Mouse (Mus musculus) adrenal gland, postnatal 14 days (tissue): ENCODE results near the gene F830045P16Rik. TPM values are rescaled to one million over a fixed set of nuclear protein-coding genes. Genes with fewer than 3 reads are reported as not detected.
"Not testable (repeated sequence)": the region's sequence is repeated elsewhere in the genome, so short reads cannot be mapped to it uniquely, and the experiment has no call there.

Source experiments
- DNase-seq: peaks from one replicate; pipeline ENCODE4 v3.0.0; 2021; ENCODE audit warnings: mixed read lengths
- total RNA-seq: library from RNA; stranded (reverse); gene quantifications from 2 replicates; pipeline ENCODE4 v1.2.3, GENCODE M21; 2021

F830045P16Rik gene
- total RNA-seq, 1 experiment from 2014 or later, result not detected

DNA sequence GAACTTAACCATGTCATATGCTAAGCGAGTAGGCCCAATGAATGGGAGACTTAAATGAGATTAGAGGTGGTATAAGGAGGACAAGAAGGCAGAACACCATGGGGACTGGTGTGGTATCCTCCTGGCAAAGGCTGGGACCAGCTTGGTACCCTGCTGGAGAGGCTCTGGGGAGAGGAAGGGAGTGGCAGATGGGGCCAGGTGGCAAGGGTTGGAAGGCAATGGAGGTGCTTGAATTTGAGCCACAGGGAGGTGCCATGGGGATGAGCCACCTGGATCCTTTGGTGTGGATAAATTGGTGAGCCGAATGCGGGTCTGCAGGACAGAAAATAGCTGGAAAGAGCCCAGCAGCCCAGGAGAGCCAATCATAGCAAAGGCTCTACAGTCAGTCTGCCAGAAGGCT lies 8.5 kb upstream of the F830045P16Rik start:
- no peak for DNase-seq

GRCm38 (mm10) chr2:129544448-129544847 lies 8.0 kb upstream of the F830045P16Rik start:
- DNase-seq, result no peak

DNA sequence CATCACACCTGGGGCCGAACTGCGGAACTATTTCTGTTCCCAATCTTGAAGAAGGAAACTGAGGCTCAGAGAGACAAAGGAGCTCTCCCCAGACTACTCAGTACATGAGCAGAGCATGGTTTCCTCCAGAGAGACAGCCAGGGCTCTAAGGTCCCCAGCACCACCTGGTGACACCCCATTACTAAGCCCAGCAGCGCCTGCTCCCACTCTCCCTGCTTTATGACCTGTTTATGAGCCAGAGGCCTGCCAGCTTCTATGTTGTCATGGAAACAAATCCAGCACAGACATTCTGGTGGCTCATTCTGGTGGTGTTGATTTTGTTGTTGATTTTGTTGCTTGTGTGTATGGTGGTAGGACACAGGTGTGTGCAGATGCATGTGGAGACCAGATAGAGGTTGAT lies 3.6 kb upstream of the F830045P16Rik start:
- DNase-seq, result no peak

DNA sequence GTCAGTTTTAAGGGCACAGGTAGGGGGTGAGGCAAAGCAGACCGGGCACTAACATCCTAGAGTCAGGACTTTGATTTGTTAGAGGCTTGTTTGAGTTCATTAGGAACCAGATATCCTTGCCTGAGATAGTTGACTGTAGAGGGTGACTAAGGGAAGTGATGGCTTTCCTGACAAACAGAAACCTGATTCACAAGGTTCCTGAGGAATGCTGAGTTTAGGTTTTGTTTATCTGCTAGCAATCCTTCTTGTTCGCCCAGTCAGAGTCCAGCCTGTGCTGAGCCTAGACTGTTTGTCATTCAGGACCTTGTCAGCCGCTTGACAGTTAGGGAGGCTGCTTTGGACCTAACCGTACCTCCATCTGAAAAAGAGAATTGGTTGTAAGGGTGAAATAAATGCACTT lies 2.8 kb upstream of the F830045P16Rik start:
- DNase-seq, result no peak

GRCm38 (mm10) chr2:129537926-129538325 lies 1.5 kb upstream of the F830045P16Rik start:
- DNase-seq, result peak; percentile 14

DNA sequence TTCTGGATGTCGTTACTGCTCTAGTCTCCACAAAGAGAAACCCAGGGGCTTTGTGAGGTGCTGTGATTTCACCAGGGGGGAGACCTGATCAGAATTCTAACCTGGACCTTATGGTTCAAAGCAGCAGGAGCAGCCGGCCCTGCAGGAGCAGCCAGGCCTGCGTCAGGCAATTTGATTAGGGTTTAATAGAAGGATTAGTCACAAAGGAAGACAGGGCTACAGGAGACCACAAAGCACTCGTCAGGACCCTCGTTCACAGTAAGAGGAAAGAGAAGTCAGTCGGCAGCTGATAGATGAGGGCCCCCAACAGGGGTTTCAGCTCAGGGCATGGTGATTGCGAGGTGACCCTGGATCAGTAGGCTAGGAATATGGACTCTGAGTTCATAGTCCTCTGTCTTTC lies 958 bp upstream of the F830045P16Rik start:
- DNase-seq, result no peak

GRCm38 (mm10) chr2:129536926-129537325 lies 524 bp upstream of the F830045P16Rik start:
- DNase-seq, result no peak

- no peak for DNase-seq
These were observed 1.4 kb downstream of the F830045P16Rik start for GRCm38 (mm10) chr2:129534886-129535591.

DNA sequence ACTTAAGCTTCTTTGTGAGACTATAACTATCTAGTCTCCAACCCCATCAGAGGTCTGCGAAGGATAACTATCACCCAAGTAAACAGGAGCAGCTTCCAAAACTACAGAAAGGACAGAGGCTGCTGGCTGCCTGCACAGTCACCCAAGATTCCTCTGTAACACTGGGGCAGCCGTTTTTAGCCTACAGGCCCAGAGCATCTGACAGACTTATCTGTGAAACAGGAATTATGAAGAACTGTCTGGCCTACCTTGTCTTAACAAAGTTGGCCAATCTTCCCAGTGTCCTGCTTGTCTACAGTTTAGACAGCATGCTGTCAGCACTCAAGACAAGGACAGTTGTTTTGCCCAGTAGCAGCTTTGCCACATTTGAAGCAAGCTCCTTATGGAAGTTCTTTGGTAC lies 4.5 kb downstream of the F830045P16Rik start:
- no peak for DNase-seq

DNA sequence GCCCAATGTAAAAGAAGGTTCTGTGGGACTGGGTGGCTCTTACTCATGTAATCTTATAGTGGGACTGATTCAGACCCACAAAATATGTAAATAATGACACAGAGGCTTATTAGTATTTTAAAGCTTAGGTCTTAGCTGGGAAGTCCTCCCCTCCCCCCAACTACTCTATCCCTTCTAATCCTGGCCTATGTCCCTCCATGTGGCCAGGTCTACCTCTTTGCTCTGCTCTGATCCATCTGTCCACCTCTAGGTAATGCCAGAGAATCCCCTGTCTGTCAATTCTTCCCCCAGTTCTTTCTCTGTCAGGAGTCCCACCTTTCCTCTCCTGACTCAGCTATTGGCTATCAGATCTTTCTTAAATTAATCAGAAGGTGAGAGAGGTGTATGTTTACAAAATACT lies 5.3 kb downstream of the F830045P16Rik start:
- DNase-seq, result no peak

GRCm38 (mm10) chr2:129529297-129530209 lies 6.8 kb downstream of the F830045P16Rik start:
- peak; percentile 62 for DNase-seq

DNA sequence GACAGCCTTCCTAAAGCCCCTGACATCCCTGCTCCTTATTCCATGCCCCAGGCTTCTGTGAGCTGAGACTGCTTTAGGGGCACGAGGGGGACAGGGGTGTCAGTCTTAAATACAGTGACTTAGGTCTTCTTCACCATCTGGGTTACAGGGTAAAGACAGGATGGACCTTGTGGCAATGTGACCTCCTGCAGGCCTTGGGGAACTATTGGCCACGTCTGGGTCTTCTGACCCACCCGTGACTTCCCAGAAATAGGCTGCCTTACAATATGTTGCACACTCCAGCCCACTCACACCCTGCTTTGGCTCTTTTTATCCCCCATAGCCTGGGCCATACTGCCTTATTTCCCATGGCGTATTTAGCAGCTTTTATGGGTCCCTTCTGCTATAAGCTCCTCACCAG lies 8.5 kb downstream of the F830045P16Rik start:
- DNase-seq, result no peak

- DNase-seq, result no peak
These were observed 10.1 kb downstream of the F830045P16Rik start for GRCm38 (mm10) chr2:129526322-129526721.

DNA sequence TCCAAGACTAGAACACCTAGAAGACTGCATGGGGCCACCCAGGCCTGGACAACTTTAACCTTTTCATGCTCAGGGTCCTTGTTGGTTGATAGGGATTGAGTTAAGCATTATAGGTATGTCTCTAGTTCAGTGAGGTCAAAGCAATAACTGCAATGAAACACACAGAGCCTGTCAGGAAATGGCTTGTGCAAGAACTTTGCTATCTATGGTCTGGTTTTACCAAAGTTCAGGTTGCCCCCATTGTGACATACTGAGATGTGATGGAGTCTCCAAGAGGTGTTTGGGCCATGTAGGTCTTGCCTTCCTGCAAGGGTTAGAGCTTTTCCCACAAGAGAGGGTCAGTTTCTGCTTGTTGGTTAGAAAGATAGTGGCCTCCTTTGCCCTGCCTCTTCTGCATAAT lies 10.8 kb downstream of the F830045P16Rik start:
- DNase-seq, result no peak

- DNase-seq, result no peak
These were observed 17.9 kb downstream of the F830045P16Rik start for GRCm38 (mm10) chr2:129518526-129518925.

GRCm38 (mm10) chr2:129514923-129515920 lies 21.2 kb downstream of the F830045P16Rik start:
- DNase-seq, result peak; percentile 43

- DNase-seq, result no peak
These were observed 22.1 kb downstream of the F830045P16Rik start for GRCm38 (mm10) chr2:129514401-129514667.

DNA sequence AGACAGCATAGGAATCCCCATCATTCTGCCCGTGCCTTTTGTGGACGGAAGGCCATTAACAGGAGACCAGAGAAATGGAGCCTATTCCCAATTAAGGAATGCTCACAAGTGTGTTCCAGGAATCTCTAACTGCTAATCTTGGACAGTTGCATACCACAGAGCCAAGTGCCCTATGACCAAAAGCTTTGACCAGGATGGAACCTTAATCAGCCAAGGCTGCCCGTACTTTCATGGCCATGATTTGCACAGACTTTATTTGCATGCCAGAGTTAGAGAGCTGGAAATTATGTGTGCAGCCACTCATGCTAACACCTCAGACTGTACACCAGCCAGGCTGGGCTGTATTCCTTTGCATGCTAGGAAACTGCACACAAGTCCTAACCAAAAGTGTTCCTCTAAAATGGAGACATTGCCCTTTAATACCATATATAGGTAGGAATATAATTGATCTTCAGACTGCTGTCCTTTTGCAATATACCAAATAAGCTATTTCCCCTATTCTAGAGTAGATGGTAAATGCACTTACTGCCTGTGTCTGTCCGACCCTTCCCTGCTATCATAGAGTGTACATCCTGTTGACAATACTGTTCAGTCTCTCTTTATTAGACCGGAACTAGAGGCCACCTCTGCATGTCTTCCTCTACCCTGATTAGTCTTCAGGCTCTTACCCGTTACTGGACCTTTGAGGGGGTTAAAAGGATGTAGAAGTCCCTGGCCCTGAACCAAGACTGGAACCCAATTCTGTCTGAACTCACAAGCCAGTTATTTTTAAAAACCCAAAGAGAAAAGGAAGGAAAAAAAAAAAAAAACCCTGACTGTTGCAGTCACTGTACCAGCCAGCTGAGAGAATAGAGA lies 22.6 kb downstream of the F830045P16Rik start:
- no peak for DNase-seq

DNA sequence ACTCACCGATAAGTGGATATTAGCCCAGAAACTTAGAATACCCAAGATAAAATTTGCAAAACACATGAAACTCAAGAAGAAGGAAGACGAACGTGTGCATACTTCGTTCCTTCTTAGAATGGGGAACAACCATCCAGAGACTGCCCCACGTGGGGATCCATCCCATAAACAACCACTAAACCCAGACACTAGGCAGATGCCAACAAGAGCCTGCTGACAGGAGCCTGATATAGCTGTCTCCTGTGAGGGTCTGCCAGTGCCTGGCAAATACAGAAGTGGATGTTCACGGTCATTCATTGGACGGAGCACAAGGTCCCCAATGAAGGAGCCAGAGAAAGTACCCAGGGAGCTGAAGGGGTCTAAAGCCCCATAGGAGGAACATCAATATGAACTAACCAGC lies 24.3 kb downstream of the F830045P16Rik start:
- DNase-seq, result not testable (repeated sequence)

DNA sequence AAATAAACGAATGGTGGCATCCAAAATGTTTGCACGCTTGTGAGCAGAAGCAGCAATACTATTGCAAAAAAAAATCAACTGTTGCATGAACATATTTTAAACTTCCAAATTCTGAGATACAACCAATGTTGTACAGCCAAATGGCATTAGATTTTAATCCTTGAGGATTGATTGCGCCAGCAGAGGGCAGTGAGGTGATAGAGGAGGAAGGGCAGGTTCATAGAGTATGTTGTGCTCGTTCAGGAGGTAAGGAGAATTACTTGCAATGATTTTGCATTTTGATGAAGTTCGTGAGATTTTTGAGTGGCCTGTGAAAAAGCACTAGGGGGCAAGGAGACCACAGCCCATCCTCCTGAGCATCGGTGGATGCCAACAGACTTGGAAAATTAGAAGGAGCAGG lies 33.8 kb downstream of the F830045P16Rik start:
- peak; percentile 81 for DNase-seq

DNA sequence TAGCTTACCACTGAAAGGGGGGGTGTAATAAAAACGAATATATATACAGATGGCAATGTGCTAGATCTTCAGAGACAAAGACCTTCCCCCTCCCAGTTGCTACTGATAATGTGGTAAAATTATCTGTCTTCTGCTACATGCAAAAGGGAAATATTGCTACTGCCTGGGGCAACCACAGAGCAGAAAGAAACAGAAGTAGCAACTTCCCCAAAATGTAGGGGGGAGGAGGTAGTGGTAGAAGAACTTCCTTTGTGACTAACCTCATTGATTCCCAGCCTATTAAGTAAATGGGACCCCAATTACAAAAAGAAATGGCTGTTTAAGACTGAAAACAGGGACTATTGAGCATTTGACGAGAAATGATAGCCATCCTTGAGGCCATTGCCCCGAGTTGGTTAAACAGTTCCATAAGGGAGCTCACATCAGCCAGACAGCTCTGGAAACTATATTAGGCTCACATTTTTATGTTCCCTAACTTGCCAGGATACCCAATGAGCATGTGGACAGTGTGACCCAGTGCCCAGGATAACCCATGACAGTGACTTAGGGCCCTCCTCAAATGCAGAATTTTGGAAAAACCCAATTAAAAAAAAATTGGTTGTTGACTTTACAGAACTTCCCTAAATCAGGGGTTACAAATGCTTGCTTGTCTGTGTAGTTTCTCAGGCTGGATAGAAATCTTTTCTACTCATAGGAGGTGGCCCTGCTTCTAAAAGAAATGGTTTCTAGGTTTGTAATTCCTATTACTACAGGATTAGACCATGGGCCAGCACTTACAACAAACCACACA lies 46.7 kb downstream of the F830045P16Rik start:
- no peak for DNase-seq
